Mouse (Mus musculus): Measurements from ENCODE around the gene Gm10203.

Gm10203 gene

DNA sequence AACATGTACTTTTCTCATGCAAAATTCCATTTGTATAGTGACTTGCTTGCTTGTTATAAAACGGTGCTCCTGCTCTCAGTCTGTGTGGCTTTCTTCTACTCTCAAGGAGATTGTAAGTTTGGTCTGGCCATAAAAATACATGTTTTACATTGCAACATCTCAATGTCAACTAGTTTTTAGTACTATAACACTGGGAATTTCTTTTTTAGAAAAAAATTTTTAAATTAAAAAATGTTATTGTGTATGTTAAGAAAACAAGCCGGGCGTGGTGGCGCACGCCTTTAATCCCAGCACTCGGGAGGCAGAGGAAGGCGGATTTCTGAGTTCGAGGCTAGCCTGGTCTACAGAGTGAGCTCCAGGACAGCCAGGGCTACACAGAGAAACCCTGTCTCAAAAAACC lies at the start of gene Gm10203:
Gene Gm10203 (plus strand): TSS at position 301 of the 400 bp plus-strand sequence.
- POLR2A ChIA-PET: interaction anchor here in 3 of 4 experiments (0.7 to 2.7 kb wide), 10 partner anchors 12 to 279 kb away, joined by 3 to 12 read pairs (median 3); no protein-coding TSS in a partner anchor

GRCm38 (mm10) chr6:149092406-149092805 lies 37.6 kb upstream of the Gm10203 start:
- POLR2A ChIA-PET: interaction anchor here in 1 of 4 experiments (3.0 kb wide), 1 partner anchor 9 kb away, joined by 24 read pairs; the partner anchor contains the start of gene Dennd5b
- CTCF ChIA-PET: no interaction called here

More for the DNA sequence above, at the start of gene Gm10203:
- CTCF ChIA-PET: interaction anchor here in 2 of 4 experiments (0.6 to 0.9 kb wide), 3 partner anchors 10 to 288 kb away, joined by 3 to 5 read pairs (median 4); no protein-coding TSS in a partner anchor

GRCm38 (mm10) chr6:149093465-149093864 lies 36.5 kb upstream of the Gm10203 start:
- ChIA-PET CTCF (interaction anchor here in 1 of 4 experiments (0.6 kb wide), 1 partner anchor 736 kb away, joined by 4 read pairs; no protein-coding TSS in a partner anchor), POLR2A (no interaction called here)

- ChIA-PET CTCF (interaction anchor here in 2 of 4 experiments (0.6 to 1.7 kb wide), 2 partner anchors 11 to 25 kb away, joined by 3 to 8 read pairs; no protein-coding TSS in a partner anchor), POLR2A (no interaction called here)
These were observed 35.4 kb upstream of the Gm10203 start for GRCm38 (mm10) chr6:149094555-149094954.

- ChIA-PET CTCF (interaction anchor here in 2 of 4 experiments (0.6 to 1.7 kb wide), 3 partner anchors 12 to 24 kb away, joined by 3 to 8 read pairs (median 5); no protein-coding TSS in a partner anchor), POLR2A (interaction anchor here in 1 of 4 experiments (0.8 to 0.9 kb wide), 2 partner anchors 10 to 121 kb away, joined by 3 to 4 read pairs; no protein-coding TSS in a partner anchor)
These were observed 34.6 kb upstream of the Gm10203 start for GRCm38 (mm10) chr6:149095389-149095788.

DNA sequence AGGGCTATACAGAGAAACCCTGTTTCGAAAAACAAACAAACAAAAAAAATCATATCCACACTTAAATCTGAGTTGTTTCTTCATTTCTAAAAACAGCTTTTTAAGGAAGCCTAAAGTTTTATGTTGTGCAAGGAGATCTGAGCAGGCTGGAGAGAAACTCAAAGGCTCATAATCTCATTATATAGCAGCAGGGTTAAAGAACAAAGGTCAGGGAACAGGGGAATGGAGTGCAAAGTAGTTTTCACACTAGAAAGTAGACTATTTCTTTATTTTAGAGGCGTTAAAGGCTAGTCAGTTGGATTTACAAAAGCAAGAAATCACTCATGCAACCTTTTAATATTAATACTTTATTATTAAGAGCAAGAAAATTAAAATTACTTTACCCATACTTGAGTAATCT lies 33.7 kb upstream of the Gm10203 start:
- POLR2A ChIA-PET: interaction anchor here in 1 of 4 experiments (0.8 kb wide), 1 partner anchor 122 kb away, joined by 3 read pairs; no protein-coding TSS in a partner anchor
- CTCF ChIA-PET: no interaction called here

- POLR2A ChIA-PET: interaction anchor here in 1 of 4 experiments (1.0 kb wide), 1 partner anchor 202 kb away, joined by 3 read pairs; the partner anchor contains the start of gene Caprin2
- CTCF ChIA-PET: interaction anchor here in 1 of 4 experiments (1.3 kb wide), 1 partner anchor 22 kb away, joined by 6 read pairs; no protein-coding TSS in a partner anchor
These were observed 32.7 kb upstream of the Gm10203 start for GRCm38 (mm10) chr6:149097276-149097675.

DNA sequence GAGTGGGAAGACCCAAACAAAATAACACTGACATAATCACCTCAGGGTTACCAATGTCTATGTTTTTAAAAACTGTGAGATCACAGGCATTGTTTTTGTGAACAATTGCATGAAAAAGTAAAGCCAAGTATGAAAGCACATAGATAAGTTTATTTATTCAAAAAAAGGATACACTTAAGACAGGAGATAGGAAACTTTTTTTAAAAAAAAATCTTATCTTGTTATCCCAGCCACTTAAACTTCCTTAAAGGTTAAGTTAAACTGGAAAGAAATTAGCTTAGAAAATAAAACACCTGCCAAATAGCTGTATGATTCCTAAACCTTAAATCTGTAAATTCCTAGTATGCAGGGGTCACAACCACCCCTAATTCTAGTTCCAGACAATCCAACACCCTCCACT lies 31.0 kb upstream of the Gm10203 start:
- CTCF ChIA-PET: no interaction called here
- POLR2A ChIA-PET: interaction anchor here in 2 of 4 experiments (0.7 to 1.6 kb wide), 2 partner anchors 89 to 105 kb away, joined by 3 read pairs; partner anchors contain the start of gene Amn1 (in 1 of the 2)

DNA sequence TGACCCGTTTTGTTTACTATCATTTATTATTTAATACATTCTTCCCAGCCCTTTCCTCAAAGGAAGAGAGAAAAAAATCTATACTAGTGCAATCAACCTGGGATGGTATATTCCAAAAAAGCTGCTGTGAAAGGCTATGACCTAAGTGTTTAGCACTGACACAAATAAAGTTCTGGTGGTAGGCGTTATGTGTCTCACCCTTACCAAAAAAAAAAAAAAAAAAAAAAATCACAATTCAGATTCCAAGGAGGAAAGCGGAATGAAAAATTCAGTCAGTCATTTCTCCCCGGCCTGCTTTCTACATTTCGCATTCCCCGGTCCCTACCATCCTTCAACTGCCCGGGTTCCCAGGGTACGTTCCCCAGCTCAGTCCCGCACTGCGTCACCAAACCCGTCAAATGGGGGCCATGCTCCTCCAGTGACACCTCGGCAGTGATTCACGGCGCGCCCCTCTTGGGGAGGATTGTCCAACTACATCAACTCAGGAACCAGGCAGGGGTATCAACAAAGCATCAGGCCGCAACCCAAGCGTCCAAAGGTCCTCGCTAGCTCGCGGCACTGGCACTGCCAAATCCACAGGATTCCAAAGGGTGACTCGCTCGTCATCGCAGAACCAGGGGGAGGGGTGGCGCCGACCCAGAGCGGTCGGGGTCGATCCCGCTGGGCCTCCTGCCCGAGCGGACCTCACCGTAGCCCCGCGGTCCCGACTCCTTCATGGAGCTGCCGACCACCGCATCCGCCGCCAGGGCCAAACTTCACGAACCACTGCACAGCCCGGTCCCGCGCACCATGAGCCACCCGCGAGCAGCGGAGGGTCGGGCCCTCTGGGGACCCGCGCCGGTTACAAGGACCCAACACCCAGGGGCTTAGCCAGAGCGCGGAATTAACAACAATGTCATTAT lies 29.5 kb upstream of the Gm10203 start:
- POLR2A ChIA-PET: interaction anchor here (0.6 to 3.6 kb wide), 49 partner anchors 9 to 896 kb away, joined by 3 to 24 read pairs (median 4); partner anchors contain the start of genes Sinhcaf (in 3 of the 4), Amn1 (in 2 of the 4), Caprin2 (in 2 of the 4) and Bicd1 (in 1 of the 4)
- CTCF ChIA-PET: interaction anchor here in 3 of 4 experiments (0.7 to 2.4 kb wide), 5 partner anchors 18 to 89 kb away, joined by 3 to 13 read pairs (median 4); no protein-coding TSS in a partner anchor

- POLR2A ChIA-PET: interaction anchor here (0.6 to 3.6 kb wide), 62 partner anchors 10 to 750 kb away, joined by 3 to 24 read pairs (median 4); partner anchors contain the start of genes Sinhcaf (in 3 of the 4), Amn1 (in 1 of the 4), Bicd1 (in 1 of the 4) and Caprin2 (in 1 of the 4)
- CTCF ChIA-PET: interaction anchor here (0.5 to 2.4 kb wide), 8 partner anchors 19 to 337 kb away, joined by 3 to 13 read pairs (median 4); no protein-coding TSS in a partner anchor
These were observed 28.7 kb upstream of the Gm10203 start, which contains the start of gene Dennd5b for GRCm38 (mm10) chr6:149101076-149101942. Gene Dennd5b, minus strand, starts transcription at chr6:149101680.

DNA sequence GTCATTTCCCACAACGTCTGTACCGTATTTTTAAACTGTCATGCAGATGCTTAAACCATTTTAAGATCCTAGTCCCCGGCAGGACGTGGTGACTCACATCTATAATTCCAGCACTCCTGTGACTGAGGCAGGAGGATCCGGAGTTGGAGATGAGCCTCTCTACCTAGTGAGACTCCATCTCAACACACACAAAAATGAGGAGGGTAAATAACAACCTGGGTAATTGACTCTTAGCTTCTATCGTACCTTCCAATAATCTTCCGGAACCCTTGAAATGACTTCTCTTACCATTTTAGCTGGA lies 28.1 kb upstream of the Gm10203 start:
- POLR2A ChIA-PET: interaction anchor here (0.6 to 3.6 kb wide), 44 partner anchors 10 to 743 kb away, joined by 3 to 24 read pairs (median 4); partner anchors contain the start of genes Amn1 (in 1 of the 4), Caprin2 (in 1 of the 4), Ipo8 (in 1 of the 4) and Sinhcaf (in 1 of the 4)
- CTCF ChIA-PET: interaction anchor here (0.5 to 2.4 kb wide), 6 partner anchors 18 to 337 kb away, joined by 3 to 13 read pairs (median 4); no protein-coding TSS in a partner anchor

- CTCF ChIA-PET: interaction anchor here in 1 of 4 experiments (0.9 kb wide), 1 partner anchor 16 kb away, joined by 3 read pairs; no protein-coding TSS in a partner anchor
These were observed 26.5 kb upstream of the Gm10203 start for GRCm38 (mm10) chr6:149103451-149103850.

GRCm38 (mm10) chr6:149107615-149108014 lies 22.4 kb upstream of the Gm10203 start:
- POLR2A ChIA-PET: no interaction called here

More at GRCm38 (mm10) chr6:149103451-149103850, 26.5 kb upstream of the Gm10203 start:
- POLR2A ChIA-PET: interaction anchor here in 1 of 4 experiments (1.0 to 3.6 kb wide), 3 partner anchors 12 to 85 kb away, joined by 3 to 24 read pairs (median 4); partner anchors contain the start of gene Amn1

DNA sequence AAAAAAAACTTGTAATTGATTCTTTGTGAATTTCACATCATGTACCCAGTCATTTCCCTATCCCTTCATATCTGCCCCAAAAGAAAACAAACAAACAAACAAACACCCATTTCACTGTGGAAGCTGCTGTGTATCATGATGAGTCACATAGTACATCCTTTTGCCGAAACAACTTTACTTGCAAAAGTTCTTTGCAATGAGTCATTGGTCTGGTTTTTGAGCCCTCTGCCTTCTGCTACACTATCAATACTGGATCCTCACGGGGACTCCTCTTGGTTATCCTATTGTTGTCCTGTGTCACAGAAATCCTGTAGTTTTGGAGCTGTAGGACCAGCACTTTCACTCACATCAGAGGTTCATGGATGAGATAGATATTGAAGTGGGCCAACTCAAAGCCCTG lies 21.1 kb upstream of the Gm10203 start:
- CTCF ChIA-PET: no interaction called here

More at GRCm38 (mm10) chr6:149107615-149108014, 22.4 kb upstream of the Gm10203 start:
- CTCF ChIA-PET: interaction anchor here in 1 of 4 experiments (1.0 kb wide), 1 partner anchor 12 kb away, joined by 3 read pairs; no protein-coding TSS in a partner anchor

GRCm38 (mm10) chr6:149116992-149117391 lies 13.0 kb upstream of the Gm10203 start:
- POLR2A ChIA-PET: interaction anchor here in 1 of 4 experiments (1.2 kb wide), 1 partner anchor 16 kb away, joined by 5 read pairs; no protein-coding TSS in a partner anchor
- CTCF ChIA-PET: interaction anchor here in 1 of 4 experiments (0.5 kb wide), 1 partner anchor 80 kb away, joined by 3 read pairs; no protein-coding TSS in a partner anchor

More for the DNA sequence above, 21.1 kb upstream of the Gm10203 start:
- POLR2A ChIA-PET: interaction anchor here in 1 of 4 experiments (0.5 kb wide), 1 partner anchor 18 kb away, joined by 4 read pairs; no protein-coding TSS in a partner anchor

DNA sequence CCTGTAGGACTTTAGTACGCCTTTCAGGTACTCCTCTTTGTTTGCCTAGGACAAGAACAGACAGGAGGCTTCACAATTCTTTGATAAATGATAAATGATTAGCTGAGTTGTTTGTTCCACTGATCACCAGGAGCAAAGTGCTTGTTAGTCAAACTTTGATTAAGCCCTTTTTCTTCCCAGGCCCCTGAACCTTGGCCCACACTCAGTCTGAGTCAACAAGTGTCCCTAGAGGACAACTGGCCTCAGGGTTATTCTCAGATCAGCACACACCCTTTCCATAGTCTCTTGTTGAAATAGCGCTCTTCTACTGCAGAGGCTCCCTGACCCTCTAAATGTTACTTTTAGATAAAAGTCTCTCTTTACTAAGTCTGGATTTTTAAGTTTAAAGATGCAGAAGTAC lies 11.0 kb upstream of the Gm10203 start:
- CTCF ChIA-PET: interaction anchor here (0.6 to 2.1 kb wide), 11 partner anchors 11 to 138 kb away, joined by 3 to 8 read pairs (median 4); partner anchors contain the start of gene Gm10203 (in 1 of the 4)
- POLR2A ChIA-PET: interaction anchor here in 2 of 4 experiments (1.2 to 1.9 kb wide), 5 partner anchors 13 to 676 kb away, joined by 4 to 10 read pairs (median 6); partner anchors contain the start of gene Dennd5b (in 2 of the 2)

GRCm38 (mm10) chr6:149119853-149120252 lies 10.1 kb upstream of the Gm10203 start:
- POLR2A ChIA-PET: interaction anchor here (0.6 to 1.5 kb wide), 21 partner anchors 11 to 721 kb away, joined by 3 to 6 read pairs (median 4); partner anchors contain the start of gene Dennd5b (in 1 of the 4)
- CTCF ChIA-PET: interaction anchor here (0.5 to 2.1 kb wide), 38 partner anchors 10 to 1360 kb away, joined by 3 to 13 read pairs (median 4); partner anchors contain the start of genes Dennd5b (in 2 of the 4), Bicd1 (in 1 of the 4), Ergic2 (in 1 of the 4) and Gm10203 (in 1 of the 4)
